Mouse (Mus musculus): ENCODE results near the gene Rasa3.

GRCm38 (mm10) chr8:13655033-13655351 is 22.4 kb downstream of the Rasa3 start:
- TF ChIP-seq CTCF (IDR thresholded peaks at IDR 0.05; ENCODE audit: control insufficient read depth, insufficient read depth, insufficient read length) (no peak), USF1 (IDR thresholded peaks at IDR 0.05; ENCODE audit: low read depth) (no peak), MAX (IDR thresholded peaks at IDR 0.05) (no peak), FOSL1 (IDR thresholded peaks at IDR 0.05; ENCODE audit: insufficient read depth, low read length, poor library complexity, severe bottlenecking) (no peak), CEBPB (IDR thresholded peaks at IDR 0.05; ENCODE audit: low read depth) (no peak), MYOD1 (IDR thresholded peaks at IDR 0.05; ENCODE audit: control insufficient read depth, insufficient read length, low read depth) (no peak), MYOG (IDR thresholded peaks at IDR 0.05; ENCODE audit: control insufficient read depth, extremely low read depth, insufficient read length) (no peak)
